Mouse (Mus musculus) cerebral cortex, adult 2 months (tissue): Measurements from ENCODE around the gene Nectin3.

ENCODE experiments used
- WGBS: fragments of 180-500 bp; shearing (Covaris S2); methylation state at CpG from one replicate; pipeline ENCODE4 v1.1.7; 2018; 5-methylcytosine and 5-hydroxymethylcytosine counted together

Nectin3 gene

GRCm38 (mm10) chr16:46416177-46416576 lies 82.1 kb downstream of the Nectin3 start:
- WGBS, result 85% methylated on average over 3 of the region's 3 CpGs

GRCm38 (mm10) chr16:46410739-46411057 lies 87.6 kb downstream of the Nectin3 start:
- 48% methylated on average over 3 of the region's 3 CpGs for WGBS

DNA sequence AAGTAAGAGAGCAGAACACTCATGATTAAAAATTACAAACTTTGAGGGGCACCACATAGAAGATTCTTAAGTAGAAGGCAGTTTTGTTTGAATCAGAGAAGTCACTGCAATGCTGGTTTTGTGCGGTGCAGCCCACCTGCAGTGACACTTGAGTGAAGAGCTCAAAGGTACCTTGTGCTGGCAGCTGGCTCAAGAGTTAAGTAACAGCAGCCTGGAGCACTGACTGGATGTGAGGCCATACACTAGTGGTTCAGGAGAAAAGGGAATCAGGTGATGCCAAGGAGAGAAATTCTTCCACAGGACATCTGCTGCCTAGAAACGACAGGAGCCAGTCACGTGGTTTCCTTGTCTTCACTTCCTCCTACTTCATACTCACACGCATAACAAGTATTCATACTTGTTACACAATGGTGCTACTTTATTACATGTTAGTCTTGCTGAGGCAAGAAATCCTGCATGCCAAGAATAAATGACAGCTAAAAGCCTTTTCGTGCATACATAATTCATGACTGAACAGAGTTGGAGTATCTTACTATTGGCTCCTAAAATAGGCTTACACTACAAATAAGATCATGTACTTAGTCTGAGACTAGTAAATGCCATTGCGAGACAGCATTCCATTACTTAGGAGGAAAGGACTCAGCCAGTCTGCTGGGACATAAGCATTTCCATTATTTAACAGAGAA lies 88.1 kb downstream of the Nectin3 start:
- WGBS, result 31% methylated on average over 6 of the region's 6 CpGs

DNA sequence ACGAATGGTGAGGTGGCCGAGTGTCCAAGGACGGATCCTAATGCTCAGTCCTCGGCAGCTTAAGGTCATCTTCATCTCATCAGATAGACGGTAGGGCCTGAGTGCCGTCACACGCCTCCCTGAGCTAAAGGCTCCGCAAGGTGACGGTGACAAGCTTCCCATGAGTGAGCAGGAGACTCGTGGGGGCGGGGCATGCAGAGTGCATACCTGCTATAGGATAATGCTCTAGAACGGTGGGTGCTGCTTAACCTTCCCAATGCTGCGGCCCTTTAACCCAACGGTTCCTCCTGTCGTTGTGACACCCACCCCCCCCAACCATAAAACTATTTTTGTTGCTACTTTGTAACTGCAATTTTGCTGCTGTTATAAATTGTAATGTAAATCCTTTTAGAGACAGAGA lies 90.3 kb downstream of the Nectin3 start:
- whole genome bisulfite sequencing, result 94% methylated on average over 15 of the region's 15 CpGs

- 87% methylated on average over 7 of the region's 7 CpGs for whole genome bisulfite sequencing
Measured at GRCm38 (mm10) chr16:46406844-46407639, 91.3 kb downstream of the Nectin3 start.

DNA sequence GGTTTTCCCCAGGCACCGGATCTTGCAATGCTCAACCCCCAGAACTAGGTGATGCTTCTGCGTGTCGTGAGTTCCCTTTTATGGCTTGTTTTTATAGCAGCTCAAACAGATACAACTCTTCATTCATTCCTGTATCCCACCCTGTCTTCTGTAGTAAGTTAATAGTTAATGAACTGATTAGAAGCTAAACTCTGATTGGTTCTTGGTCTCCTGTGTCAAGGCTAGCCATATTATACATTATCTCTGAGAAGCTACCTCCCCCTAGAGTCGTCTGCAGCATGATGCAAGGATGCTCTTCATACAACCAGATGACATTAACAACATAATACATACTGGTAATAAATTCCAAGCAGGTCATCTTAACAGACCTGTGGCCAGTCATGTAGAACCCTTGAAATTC lies 100.4 kb downstream of the Nectin3 start:
- 75% methylated on average over 4 of the region's 4 CpGs for WGBS

- 78% methylated on average over 6 of the region's 6 CpGs for WGBS
Measured at GRCm38 (mm10) chr16:46389415-46390033, 108.8 kb downstream of the Nectin3 start.

DNA sequence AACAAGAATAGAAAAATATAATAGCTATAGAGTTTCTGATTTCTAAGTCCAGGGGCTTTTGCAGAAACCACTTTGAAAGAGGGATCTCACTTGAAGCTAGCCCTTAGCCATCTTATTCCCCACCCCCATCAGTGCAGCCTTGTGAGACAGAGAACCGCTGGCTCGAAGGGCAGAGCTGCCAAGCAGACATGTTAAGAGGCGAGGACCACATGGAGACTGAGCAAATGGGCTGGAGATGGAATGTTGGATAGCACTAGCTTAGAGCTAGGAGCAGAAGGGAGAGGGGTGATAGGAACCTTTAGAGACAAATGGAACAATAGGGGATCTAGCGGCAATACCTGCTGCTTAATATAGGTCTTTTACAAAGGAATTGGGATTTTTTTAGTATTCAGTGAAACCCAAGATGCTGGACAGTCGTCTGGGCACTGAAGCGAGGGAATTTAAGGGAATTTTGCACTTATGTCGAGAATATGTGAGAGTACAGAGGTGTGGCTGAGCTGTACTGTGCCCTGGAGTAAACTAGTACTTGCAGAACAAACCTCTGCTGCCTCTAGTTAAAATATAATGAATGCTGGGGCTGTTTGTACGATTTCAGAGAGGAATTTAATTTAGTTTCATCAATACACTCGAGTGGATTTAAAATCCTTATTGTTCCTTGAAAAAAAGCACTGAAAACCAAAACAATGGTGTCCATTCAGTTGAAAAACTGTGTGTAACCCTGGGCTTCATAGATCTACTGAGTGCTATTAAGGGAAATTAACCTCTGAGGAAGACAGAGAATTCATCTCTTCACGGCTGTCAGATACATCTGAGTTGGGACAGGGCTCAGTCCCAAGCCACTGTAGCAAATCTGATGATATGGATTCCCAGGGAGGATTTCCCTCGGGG lies 109.6 kb downstream of the Nectin3 start:
- WGBS, result 57% methylated on average over 11 of the region's 11 CpGs

DNA sequence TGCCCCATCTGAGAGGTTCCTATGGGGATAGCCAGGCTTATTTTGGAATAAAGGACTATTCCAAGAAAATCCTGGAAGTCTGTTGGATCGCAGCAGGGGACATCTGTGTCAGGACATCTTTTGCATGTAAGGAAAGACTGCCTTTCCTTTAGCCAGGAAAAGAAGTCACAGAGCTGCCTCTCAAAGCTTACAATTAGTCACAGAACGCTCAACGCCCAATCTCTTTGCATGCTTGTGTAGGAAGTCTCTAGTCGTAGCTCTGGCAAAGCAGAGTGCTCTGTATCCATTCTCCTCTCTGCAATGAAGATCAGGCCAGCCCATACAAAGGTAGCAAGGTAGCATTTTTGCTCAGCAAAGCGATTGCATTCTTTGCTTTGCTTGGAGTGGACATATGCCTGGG lies 114.0 kb downstream of the Nectin3 start:
- 55% methylated on average over 5 of the region's 5 CpGs for WGBS

DNA sequence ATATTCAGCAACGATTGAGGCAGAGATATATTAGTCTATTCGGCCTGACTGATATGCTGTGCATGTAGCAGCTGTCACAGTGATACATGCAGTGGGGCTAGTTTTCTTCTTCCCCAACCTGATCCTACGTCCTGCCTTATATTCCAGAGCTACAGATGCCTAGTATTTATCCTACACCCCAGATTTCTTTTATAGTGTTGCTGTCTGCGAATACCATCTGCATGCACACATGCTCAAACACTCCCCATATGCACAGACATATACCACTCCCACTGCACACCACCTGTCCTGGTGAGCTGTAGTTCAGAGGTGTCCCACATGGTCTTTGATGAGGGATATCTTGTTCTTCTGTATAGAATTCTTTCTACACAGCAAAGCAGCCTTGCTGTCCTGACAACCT lies 115.0 kb downstream of the Nectin3 start:
- 58% methylated on average over 4 of the region's 4 CpGs for WGBS

DNA sequence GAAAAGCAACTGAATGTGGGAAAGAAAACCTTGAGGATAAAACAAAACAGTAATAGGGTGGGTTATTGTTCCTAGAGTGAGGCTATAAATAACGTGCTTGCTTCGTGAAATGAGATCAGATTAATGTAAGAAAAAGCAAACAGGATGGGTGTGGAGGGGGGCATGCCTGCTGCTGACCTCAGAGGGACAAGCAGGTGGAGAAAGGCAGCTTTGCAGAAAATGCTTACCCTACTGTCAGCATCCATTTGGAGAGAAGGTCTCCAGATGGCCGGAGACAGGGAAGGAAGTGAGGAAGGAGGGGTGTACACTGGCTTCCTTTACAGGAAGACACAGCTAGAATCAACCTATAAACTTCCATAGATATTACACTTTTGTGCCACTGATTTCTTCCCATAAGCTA lies 121.8 kb downstream of the Nectin3 start:
- 60% methylated on average over 3 of the region's 3 CpGs for WGBS

DNA sequence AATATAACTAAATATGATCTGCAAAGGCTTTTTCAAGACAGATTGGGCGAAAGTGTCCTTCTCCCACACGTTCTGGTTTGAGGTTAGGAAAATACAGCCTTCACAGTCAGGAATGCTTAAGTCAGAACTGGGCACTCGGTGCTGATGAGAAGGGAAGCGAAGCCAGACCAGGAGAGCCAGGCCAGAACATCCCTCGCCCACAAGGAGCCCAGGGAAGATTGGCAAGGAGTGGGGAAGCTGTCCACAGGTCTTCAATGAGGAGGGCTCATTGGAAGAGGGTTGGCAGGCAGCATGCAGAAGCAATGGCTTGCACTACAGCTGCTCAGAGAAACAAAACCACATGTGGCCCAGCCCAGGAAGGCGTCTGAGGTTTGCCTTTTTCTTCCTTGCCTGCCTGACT lies 136.3 kb downstream of the Nectin3 start:
- whole genome bisulfite sequencing, result 35% methylated on average over 6 of the region's 6 CpGs

- 79% methylated on average over 2 of the region's 2 CpGs for WGBS
Measured at GRCm38 (mm10) chr16:46357658-46358057, 140.7 kb downstream of the Nectin3 start.

DNA sequence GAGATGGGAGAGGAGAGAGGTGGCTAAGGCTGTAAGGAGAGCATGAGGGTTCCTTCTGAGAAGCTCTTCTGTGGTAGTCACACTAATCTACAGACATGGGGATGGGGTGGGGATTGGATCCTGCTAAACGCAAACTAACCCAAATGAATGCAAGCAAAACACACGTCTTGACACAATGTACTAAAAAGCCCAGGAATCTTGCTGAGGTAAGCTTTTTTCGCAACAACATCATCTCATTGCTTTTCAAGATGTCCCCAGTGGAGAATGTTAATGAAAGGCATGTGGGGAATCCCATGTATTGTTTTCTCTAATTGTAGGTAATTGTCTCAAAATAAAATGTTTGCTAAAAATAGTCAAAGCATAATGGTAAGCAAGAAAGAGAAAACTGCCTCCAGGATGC lies 141.7 kb downstream of the Nectin3 start:
- WGBS, result 40% methylated on average over 3 of the region's 3 CpGs
